Mouse (Mus musculus) heart, embryonic 14.5 days (tissue): Measurements from ENCODE around the gene Tbc1d10a. TPM values are rescaled to one million over a fixed set of nuclear protein-coding genes. Genes with fewer than 3 reads are reported as not detected.

Experiments
- ATAC-seq: fragments of 200-750 bp; cut with Nextera tagmentation; 2 replicates; pipeline ENCODE4 v1.8.0; 2017; ENCODE audit warnings: low read depth, moderate TSS enrichment; ENCODE audit not compliant: insufficient number of reproducible peaks, insufficient read depth, low FRiP score
- H3K27ac ChIP-seq, 2 experiments: fragments of 200-500 bp in 1 of 2; fragments of 300-500 bp in 1 of 2; sonication (generic) in 1 of 2; replicated peaks in 1 of 2; 2 replicates each; pipeline ENCODE4 v1.5.1; 2012 to 2014; ENCODE audit warnings: low read depth in 2 of 2, low read length in 2 of 2, control low read depth in 1 of 2, mild to moderate bottlenecking in 1 of 2, mixed read lengths in 1 of 2; ENCODE audit not compliant: control insufficient read depth in 1 of 2, insufficient read depth in 1 of 2
- H3K27me3 ChIP-seq: fragments of 300-500 bp; sonication (generic); 2 replicates; pipeline ENCODE4 v1.6.1; 2014; ENCODE audit warnings: mild to moderate bottlenecking, low read length, control low read depth; ENCODE audit not compliant: control insufficient read depth, insufficient read depth
- H3K36me3 ChIP-seq: fragments of 300-500 bp; sonication (generic); 2 replicates; pipeline ENCODE4 v1.6.1; 2014; ENCODE audit warnings: mild to moderate bottlenecking, control low read depth, low read length, mixed read lengths; ENCODE audit not compliant: control insufficient read depth, insufficient read depth
- H3K4me1 ChIP-seq, 2 experiments: fragments of 200-500 bp in 1 of 2; fragments of 300-500 bp in 1 of 2; sonication (generic) in 1 of 2; 2 replicates each; pipeline ENCODE4 v1.6.1; 2012 to 2014; ENCODE audit warnings: low read length in 2 of 2, control low read depth in 1 of 2, mixed read lengths in 1 of 2; ENCODE audit not compliant: control insufficient read depth in 2 of 2, insufficient read depth in 2 of 2
- H3K4me2 ChIP-seq: fragments of 300-500 bp; sonication (generic); 2 replicates; pipeline ENCODE4 v1.6.1; 2014; ENCODE audit warnings: mild to moderate bottlenecking, low read length
- H3K4me3 ChIP-seq, 2 experiments: fragments of 200-500 bp in 1 of 2; fragments of 300-500 bp in 1 of 2; sonication (generic) in 1 of 2; 2 replicates each; pipeline ENCODE4 v1.5.1; 2012 to 2014; ENCODE audit warnings: low read length in 2 of 2, mild to moderate bottlenecking in 2 of 2, control low read depth in 1 of 2, low read depth in 1 of 2, moderate library complexity in 1 of 2; ENCODE audit not compliant: control insufficient read depth in 1 of 2, insufficient read depth in 1 of 2
- H3K9ac ChIP-seq: fragments of 300-500 bp; sonication (generic); 2 replicates; pipeline ENCODE4 v1.6.1; 2014; ENCODE audit warnings: mild to moderate bottlenecking, low read length
- H3K9me3 ChIP-seq: fragments of 300-500 bp; sonication (generic); 2 replicates; pipeline ENCODE4 v1.6.1; 2016; ENCODE audit warnings: low read length, control low read depth; ENCODE audit not compliant: control insufficient read depth
- WGBS: fragments of 180-500 bp; shearing (Covaris S2); extraction: QIAGEN DNeasy Blood & Tissue Kit; methylation state at CpG from one replicate; pipeline ENCODE4 v1.1.7; 2014; 5-methylcytosine and 5-hydroxymethylcytosine counted together
- polyA plus RNA-seq: library from polyadenylated mRNA; unstranded; fragments of >200 nt; fragmentation: Nextera tagmentation; extraction: Ambion mirVana; gene quantifications from 2 replicates; pipeline ENCODE4 v1.2.1, GENCODE M21; 2014

The Tbc1d10a gene
- polyA plus RNA-seq, 1 experiment from 2014 or later, result 10.0 TPM

DNA sequence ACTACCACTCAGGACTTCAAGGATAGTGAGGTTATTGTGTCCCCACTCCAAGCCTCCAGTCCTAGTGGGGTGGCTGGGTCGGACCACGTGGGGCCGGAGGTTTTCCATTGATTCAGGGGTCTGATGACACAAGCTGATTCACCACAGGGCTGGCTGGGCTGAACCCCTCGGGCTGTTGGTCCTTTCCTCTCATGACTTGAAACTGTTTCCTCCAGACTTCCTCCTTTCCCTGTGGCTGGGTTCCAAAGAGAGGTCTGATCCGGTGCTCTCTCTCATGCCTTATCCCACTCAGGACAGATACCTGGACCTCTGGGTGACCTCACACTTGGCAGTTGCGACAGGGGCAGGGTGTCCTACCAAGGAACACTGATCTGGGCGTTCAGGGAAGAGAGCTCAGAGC, 53.6 kb downstream of the Tbc1d10a start:
- 59% methylated on average over 7 of the region's 7 CpGs for WGBS
- no peaks in the 10 kb centered on the region for H3K36me3 ChIP-seq
- no peak overlapping the region for H3K4me2 ChIP-seq
- no peak overlapping the region for H3K27ac ChIP-seq
- ATAC-seq, result no peak
- no peak overlapping the region for H3K9ac ChIP-seq
- no peak overlapping the region for H3K4me3 ChIP-seq
- H3K27me3 ChIP-seq, result no peaks in the 10 kb centered on the region
- peaks cover 0 to 5% of the 10 kb centered on the region in 2 experiments; a peak in 1 of 4 replicates for H3K4me1 ChIP-seq
- no peaks in the 10 kb centered on the region for H3K9me3 ChIP-seq

DNA sequence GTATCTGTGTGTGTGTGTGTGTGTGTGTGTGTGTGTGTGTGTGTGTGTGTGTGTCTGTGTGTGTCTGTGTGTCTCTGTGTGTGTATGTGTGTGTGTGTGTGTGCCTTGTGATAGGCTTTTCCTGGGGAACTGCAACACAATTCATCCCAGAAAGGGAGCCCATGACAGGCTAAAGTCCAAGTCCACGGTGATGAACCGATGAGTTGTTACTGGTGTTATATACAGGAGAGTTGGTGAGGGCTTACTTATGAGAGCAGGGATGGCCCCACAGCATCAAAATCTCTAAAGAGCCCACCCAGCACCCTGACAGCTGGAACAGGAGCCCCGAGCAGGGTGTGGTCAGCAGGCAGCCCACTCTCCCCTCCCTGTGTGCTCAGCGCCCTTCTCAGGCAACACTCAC, 54.6 kb downstream of the Tbc1d10a start:
- no peak overlapping the region for H3K9ac ChIP-seq
- no peak overlapping the region for H3K4me3 ChIP-seq
- ATAC-seq, result no peak
- no peak overlapping the region for H3K4me2 ChIP-seq
- H3K4me1 ChIP-seq, result peaks cover 0 to 2% of the 10 kb centered on the region in 2 experiments; a peak in 1 of 4 replicates
- no peaks in the 10 kb centered on the region for H3K36me3 ChIP-seq
- 73% methylated on average over 4 of the region's 4 CpGs for WGBS
- no peak overlapping the region for H3K27ac ChIP-seq
- H3K9me3 ChIP-seq, result no peaks in the 10 kb centered on the region
- no peaks in the 10 kb centered on the region for H3K27me3 ChIP-seq

DNA sequence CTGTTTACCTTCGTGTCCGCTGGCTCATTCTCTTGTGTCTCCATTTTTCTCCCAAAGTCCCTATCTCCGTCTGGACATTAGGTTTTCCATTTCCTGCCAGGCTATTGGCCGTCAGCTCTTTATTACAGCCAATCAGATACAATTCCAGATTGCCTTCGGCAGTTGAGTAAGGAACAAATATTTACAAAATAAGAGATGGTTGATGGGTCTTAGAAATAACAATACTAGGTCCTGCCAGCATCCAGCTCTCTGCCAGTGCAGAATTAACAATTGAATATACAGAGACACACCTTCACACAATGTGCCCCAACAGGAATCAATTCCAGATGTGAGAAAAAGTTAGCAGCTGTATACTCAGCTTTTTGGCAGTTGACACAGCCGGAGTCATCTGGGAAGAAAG, 59.5 kb downstream of the Tbc1d10a start:
- no peaks in the 10 kb centered on the region for H3K9me3 ChIP-seq
- 64% methylated on average over 6 of the region's 6 CpGs for WGBS
- H3K36me3 ChIP-seq, result no peaks in the 10 kb centered on the region
- H3K4me1 ChIP-seq, result no peaks in the 10 kb centered on the region
- no peaks in the 10 kb centered on the region for H3K27me3 ChIP-seq
- H3K9ac ChIP-seq, result no peak overlapping the region
- no peak overlapping the region for H3K4me2 ChIP-seq
- H3K4me3 ChIP-seq, result no peak overlapping the region
- H3K27ac ChIP-seq, result no peak overlapping the region
- no peak for ATAC-seq

DNA sequence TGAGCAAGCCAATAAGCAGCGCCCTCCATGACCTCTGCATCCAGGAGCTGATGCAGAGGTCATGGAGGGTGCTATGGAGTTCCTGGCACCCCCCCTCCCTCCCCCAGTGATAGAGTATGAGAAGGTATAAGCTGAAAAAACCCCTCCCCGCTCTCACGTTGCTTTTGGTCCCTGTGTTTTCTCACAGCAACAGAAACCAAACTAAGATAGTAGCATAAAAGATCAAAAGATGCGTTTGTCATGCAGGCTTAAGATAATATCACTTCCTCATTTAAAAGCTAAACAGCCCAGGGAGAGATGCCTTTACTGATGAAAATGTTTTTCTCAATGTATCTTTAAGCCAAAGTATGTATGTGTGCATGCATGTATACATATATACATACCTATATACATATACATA, 60.0 kb downstream of the Tbc1d10a start:
- WGBS, result 64% methylated on average over 4 of the region's 4 CpGs
- H3K9ac ChIP-seq, result no peak overlapping the region
- H3K27me3 ChIP-seq, result no peaks in the 10 kb centered on the region
- ATAC-seq, result no peak
- no peaks in the 10 kb centered on the region for H3K36me3 ChIP-seq
- no peak overlapping the region for H3K4me2 ChIP-seq
- H3K4me1 ChIP-seq, result no peaks in the 10 kb centered on the region
- H3K4me3 ChIP-seq, result no peak overlapping the region
- no peaks in the 10 kb centered on the region for H3K9me3 ChIP-seq
- no peak overlapping the region for H3K27ac ChIP-seq

DNA sequence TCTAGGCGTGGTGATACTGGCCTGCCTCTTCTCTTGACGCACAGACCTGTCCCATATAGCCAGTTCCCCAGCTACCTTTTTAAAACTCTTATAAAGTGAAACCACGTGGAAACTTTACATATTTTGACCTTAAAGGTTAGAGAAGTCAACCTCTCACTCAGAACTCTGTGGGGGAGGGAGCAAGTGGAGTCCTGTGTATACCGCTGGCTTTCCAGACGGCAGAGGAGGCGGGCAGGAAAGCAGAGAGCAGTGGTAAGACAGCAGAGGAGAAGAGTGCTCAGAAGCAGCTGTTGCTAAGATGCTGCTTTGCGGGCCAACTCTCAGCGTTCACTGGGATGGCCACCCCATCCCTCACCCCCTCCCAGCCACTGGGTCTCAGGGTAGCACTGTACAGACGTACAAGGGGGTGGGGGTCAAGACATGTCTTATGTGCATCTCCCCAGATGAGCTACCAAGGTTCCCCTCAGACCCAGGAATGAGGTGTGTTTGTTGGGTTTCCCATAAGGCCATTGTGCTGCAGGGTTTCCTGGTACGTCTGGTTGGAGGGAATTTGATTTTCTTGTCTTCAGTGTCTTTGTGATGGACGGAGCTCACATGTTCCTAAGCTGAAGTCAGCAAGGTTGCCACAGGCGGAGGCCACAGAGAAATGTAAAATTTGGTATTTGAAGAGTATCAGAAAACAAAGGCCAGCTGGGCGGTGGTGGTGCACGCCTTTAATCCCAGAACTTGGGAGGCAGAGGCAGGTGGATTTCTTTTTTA, 60.8 kb downstream of the Tbc1d10a start:
- WGBS, result 79% methylated on average over 14 of the region's 14 CpGs

DNA sequence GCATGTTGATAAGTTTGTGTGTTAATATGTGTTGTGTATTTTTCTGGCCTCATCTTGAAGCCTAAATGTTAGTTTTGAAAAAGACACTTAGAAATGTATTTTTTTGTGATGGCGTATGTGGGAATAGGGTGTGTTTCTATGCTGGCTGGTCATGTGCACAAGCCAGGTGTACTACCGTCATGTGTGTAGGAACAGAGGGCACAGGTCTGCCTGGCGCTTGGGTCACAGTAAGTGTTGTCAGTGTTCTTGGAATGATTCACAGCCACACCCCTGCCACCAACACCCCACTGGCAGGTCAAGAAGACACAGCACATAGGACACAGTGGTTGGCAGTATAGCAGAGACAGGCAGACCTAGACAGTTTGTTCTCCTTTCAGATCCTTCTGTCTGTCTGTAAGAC, 62.6 kb downstream of the Tbc1d10a start:
- Histone ChIP-seq H3K4me3 (no peak overlapping the region), H3K27me3 (no peaks in the 10 kb centered on the region), H3K4me2 (no peak overlapping the region), H3K9me3 (no peaks in the 10 kb centered on the region), H3K36me3 (no peaks in the 10 kb centered on the region), H3K27ac (no peak overlapping the region), H3K4me1 (no peaks in the 10 kb centered on the region), H3K9ac (no peak overlapping the region)
- WGBS, result 92% methylated on average over 3 of the region's 3 CpGs
- ATAC-seq, result no peak

More for the DNA sequence above, 60.8 kb downstream of the Tbc1d10a start:
- no peak overlapping the region for H3K27ac ChIP-seq
- no peak for ATAC-seq
- no peaks in the 10 kb centered on the region for H3K27me3 ChIP-seq
- no peak overlapping the region for H3K4me2 ChIP-seq
- no peaks in the 10 kb centered on the region for H3K9me3 ChIP-seq
- no peaks in the 10 kb centered on the region for H3K36me3 ChIP-seq
- no peak overlapping the region for H3K4me3 ChIP-seq
- no peak overlapping the region for H3K9ac ChIP-seq
- no peaks in the 10 kb centered on the region for H3K4me1 ChIP-seq

DNA sequence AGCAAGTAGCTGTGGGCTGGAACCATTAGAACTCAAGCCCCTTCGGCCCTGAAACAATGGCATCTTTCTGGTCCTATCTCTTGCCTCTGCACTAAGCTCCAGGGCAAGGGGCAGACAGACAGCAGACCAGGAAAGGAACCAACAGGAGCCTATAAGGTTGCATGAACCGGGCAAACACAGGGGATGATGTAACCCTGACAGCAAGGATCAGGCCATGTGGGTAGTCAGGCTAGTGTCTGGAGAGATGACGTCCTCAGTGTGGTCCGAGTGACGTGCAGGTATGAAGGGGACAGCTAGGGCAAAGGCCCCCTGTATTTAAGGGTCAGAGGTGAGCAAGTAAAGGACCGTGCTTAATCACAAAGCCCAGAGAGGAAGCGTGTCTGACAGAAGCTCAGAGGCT, 63.7 kb downstream of the Tbc1d10a start:
- H3K4me1 ChIP-seq, result no peaks in the 10 kb centered on the region
- H3K9ac ChIP-seq, result no peak overlapping the region
- H3K27ac ChIP-seq, result no peak overlapping the region
- no peaks in the 10 kb centered on the region for H3K36me3 ChIP-seq
- no peak overlapping the region for H3K4me3 ChIP-seq
- ATAC-seq, result no peak
- no peak overlapping the region for H3K4me2 ChIP-seq
- WGBS, result 75% methylated on average over 7 of the region's 7 CpGs
- H3K27me3 ChIP-seq, result no peaks in the 10 kb centered on the region
- no peaks in the 10 kb centered on the region for H3K9me3 ChIP-seq

DNA sequence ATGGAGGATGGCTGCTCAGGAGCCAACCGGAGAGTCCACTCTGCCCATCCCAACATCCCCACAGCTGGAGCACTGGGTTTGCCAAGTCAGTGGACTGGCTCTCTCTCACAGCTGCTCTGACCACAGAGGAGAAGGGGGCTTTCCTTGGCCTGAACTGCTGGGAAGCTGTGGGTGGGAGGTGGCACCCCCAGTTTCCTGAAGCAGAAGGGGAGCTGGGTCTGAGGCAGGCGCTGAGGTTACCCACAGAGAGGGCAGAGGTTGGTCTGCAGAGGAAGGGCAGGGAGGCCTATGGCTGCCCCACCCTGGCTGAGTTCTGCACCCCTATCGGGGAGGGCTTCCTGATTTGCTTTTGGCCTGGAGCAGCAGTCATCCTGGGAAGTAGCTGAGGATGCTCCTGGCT, 64.8 kb downstream of the Tbc1d10a start:
- no peaks in the 10 kb centered on the region for H3K36me3 ChIP-seq
- WGBS, result 77% methylated on average over 3 of the region's 3 CpGs

More for the DNA sequence above, 64.8 kb downstream of the Tbc1d10a start:
- Histone ChIP-seq H3K27me3 (no peaks in the 10 kb centered on the region), H3K27ac (no peak overlapping the region), H3K4me2 (no peak overlapping the region), H3K4me1 (no peaks in the 10 kb centered on the region), H3K9ac (no peak overlapping the region), H3K9me3 (no peaks in the 10 kb centered on the region), H3K4me3 (no peak overlapping the region)
- ATAC-seq, result no peak
